Mouse (Mus musculus): ENCODE results near the gene Msl1. TPM values are rescaled to one million over a fixed set of nuclear protein-coding genes. Genes with fewer than 3 reads are reported as not detected.

Gene Msl1
- total and polyA plus RNA-seq, 2 experiments from 2014 or later = 25.0 to 77.7 TPM

- 0 out of 2 replicates have a peak overlapping the region, but pooled peaks have one; percentile 87 for H3K4me2 ChIP-seq (ENCODE audit: low read depth, low read length)
- no peaks in the 10 kb centered on the region for H3K9me3 ChIP-seq (ENCODE audit: low read length)
- no peak for TF ChIP-seq CTCF (IDR thresholded peaks at IDR 0.05; ENCODE audit: low read depth)
- WGBS = 91% methylated on average over 5 of the region's 5 CpGs
- H3K27me3 ChIP-seq (ENCODE audit: insufficient read depth, low read length) = no peaks in the 10 kb centered on the region
- no peak overlapping the region for H3K4me3 ChIP-seq (ENCODE audit: low read length)
- peak overlapping the region; percentile 78; the same call in 1 of the 2 replicates for H3K27ac ChIP-seq
- peaks cover 18% of the 10 kb centered on the region; the same call in 1 of the 2 replicates for H3K4me1 ChIP-seq (ENCODE audit: insufficient read depth, low read length)
- H3K36me3 ChIP-seq (ENCODE audit: insufficient read depth, low read length) = no peaks in the 10 kb centered on the region
- no peak for ATAC-seq
- no peak for DNase-seq (ENCODE audit: low spot score)
- 0 out of 2 replicates have a peak overlapping the region, but pooled peaks have one; percentile 14 for H3K9ac ChIP-seq (replicated peaks; ENCODE audit: low read length)
Measured at GRCm38 (mm10) chr11:98788139-98788538, 7.2 kb upstream of the Msl1 start.

GRCm38 (mm10) chr11:98788550-98789218, 6.6 kb upstream of the Msl1 start:
- H3K4me3 ChIP-seq (ENCODE audit: low read length) = peak overlapping the region; percentile 42
- peak overlapping the region; percentile 78 for H3K27ac ChIP-seq
- no peaks in the 10 kb centered on the region for H3K9me3 ChIP-seq (ENCODE audit: low read length)
- peaks cover 19% of the 10 kb centered on the region; the same call in 1 of the 2 replicates for H3K4me1 ChIP-seq (ENCODE audit: insufficient read depth, low read length)
- TF ChIP-seq CTCF (IDR thresholded peaks at IDR 0.05; ENCODE audit: low read depth) = peak; percentile 86
- ATAC-seq (peak; percentile 87), DNase-seq (ENCODE audit: low spot score) (peak; percentile 95)
- H3K4me2 ChIP-seq (ENCODE audit: low read depth, low read length) = peak overlapping the region; percentile 87
- no peaks in the 10 kb centered on the region for H3K36me3 ChIP-seq (ENCODE audit: insufficient read depth, low read length)
- H3K27me3 ChIP-seq (ENCODE audit: insufficient read depth, low read length) = no peaks in the 10 kb centered on the region
- H3K9ac ChIP-seq (replicated peaks; ENCODE audit: low read length) = peak overlapping the region; percentile 28; the same call in 1 of the 2 replicates
- WGBS = 11% methylated on average over 18 of the region's 18 CpGs

- WGBS = 2% methylated on average over 25 of the region's 25 CpGs
- H3K36me3 ChIP-seq (ENCODE audit: insufficient read depth, low read length) = no peaks in the 10 kb centered on the region
- H3K4me1 ChIP-seq (ENCODE audit: insufficient read depth, low read length) = peaks cover 19% of the 10 kb centered on the region; the same call in 1 of the 2 replicates
- peak overlapping the region; percentile 28; the same call in 1 of the 2 replicates for H3K9ac ChIP-seq (replicated peaks; ENCODE audit: low read length)
- H3K4me3 ChIP-seq (ENCODE audit: low read length) = peak overlapping the region; percentile 42
- ATAC-seq = peak; percentile 18; the same call in 1 of the 2 replicates
- DNase-seq (ENCODE audit: low spot score) = no peak
- no peak for TF ChIP-seq CTCF (IDR thresholded peaks at IDR 0.05; ENCODE audit: low read depth)
- no peaks in the 10 kb centered on the region for H3K9me3 ChIP-seq (ENCODE audit: low read length)
- no peak overlapping the region for H3K27ac ChIP-seq
- H3K27me3 ChIP-seq (ENCODE audit: insufficient read depth, low read length) = no peaks in the 10 kb centered on the region
- H3K4me2 ChIP-seq (ENCODE audit: low read depth, low read length) = peak overlapping the region; percentile 87
Measured at GRCm38 (mm10) chr11:98789219-98789807, 6.0 kb upstream of the Msl1 start.

GRCm38 (mm10) chr11:98789824-98790223, 5.5 kb upstream of the Msl1 start:
- no peaks in the 10 kb centered on the region for H3K36me3 ChIP-seq (ENCODE audit: insufficient read depth, low read length)
- H3K4me2 ChIP-seq (ENCODE audit: low read depth, low read length) = peak overlapping the region; percentile 87
- H3K4me3 ChIP-seq (ENCODE audit: low read length) = peak overlapping the region; percentile 42
- H3K9ac ChIP-seq (replicated peaks; ENCODE audit: low read length) = no peak overlapping the region; the same call in 1 of the 2 replicates
- no peak for TF ChIP-seq CTCF (IDR thresholded peaks at IDR 0.05; ENCODE audit: low read depth)
- no peaks in the 10 kb centered on the region for H3K9me3 ChIP-seq (ENCODE audit: low read length)
- DNase-seq (ENCODE audit: low spot score) = no peak
- H3K27ac ChIP-seq = no peak overlapping the region
- peaks cover 19% of the 10 kb centered on the region; the same call in 1 of the 2 replicates for H3K4me1 ChIP-seq (ENCODE audit: insufficient read depth, low read length)
- WGBS = 45% methylated on average over 5 of the region's 5 CpGs
- no peak for ATAC-seq
- no peaks in the 10 kb centered on the region for H3K27me3 ChIP-seq (ENCODE audit: insufficient read depth, low read length)

GRCm38 (mm10) chr11:98790631-98791205, 4.6 kb upstream of the Msl1 start:
- no peaks in the 10 kb centered on the region for H3K9me3 ChIP-seq (ENCODE audit: low read length)
- H3K27ac ChIP-seq = no peak overlapping the region
- ATAC-seq (no peak), DNase-seq (ENCODE audit: low spot score) (no peak)
- WGBS = 83% methylated on average over 5 of the region's 5 CpGs
- H3K36me3 ChIP-seq (ENCODE audit: insufficient read depth, low read length) = no peaks in the 10 kb centered on the region
- no peaks in the 10 kb centered on the region for H3K27me3 ChIP-seq (ENCODE audit: insufficient read depth, low read length)
- no peak overlapping the region for H3K9ac ChIP-seq (replicated peaks; ENCODE audit: low read length)
- no peak overlapping the region for H3K4me3 ChIP-seq (ENCODE audit: low read length)
- TF ChIP-seq CTCF (IDR thresholded peaks at IDR 0.05; ENCODE audit: low read depth) = no peak
- no peak overlapping the region for H3K4me2 ChIP-seq (ENCODE audit: low read depth, low read length)
- H3K4me1 ChIP-seq (ENCODE audit: insufficient read depth, low read length) = peaks cover 17% of the 10 kb centered on the region; the same call in 1 of the 2 replicates

GRCm38 (mm10) chr11:98791448-98791847, 3.9 kb upstream of the Msl1 start:
- Histone ChIP-seq H3K9me3 (ENCODE audit: low read length) (no peaks in the 10 kb centered on the region), H3K4me1 (ENCODE audit: insufficient read depth, low read length) (peaks cover 10% of the 10 kb centered on the region; the same call in 1 of the 2 replicates), H3K4me2 (ENCODE audit: low read depth, low read length) (no peak overlapping the region), H3K27ac (no peak overlapping the region), H3K27me3 (ENCODE audit: insufficient read depth, low read length) (no peaks in the 10 kb centered on the region), H3K36me3 (ENCODE audit: insufficient read depth, low read length) (no peaks in the 10 kb centered on the region), H3K4me3 (ENCODE audit: low read length) (no peak overlapping the region), H3K9ac (replicated peaks; ENCODE audit: low read length) (no peak overlapping the region)
- 82% methylated on average over 1 of the region's 1 CpGs for WGBS
- no peak for DNase-seq (ENCODE audit: low spot score)
- ATAC-seq = no peak
- TF ChIP-seq CTCF (IDR thresholded peaks at IDR 0.05; ENCODE audit: low read depth) = no peak

Measured in hindbrain, postnatal 0 days (tissue).